ENCODE assay signal across 13 mouse cellular contexts in the genomic region with DNA sequence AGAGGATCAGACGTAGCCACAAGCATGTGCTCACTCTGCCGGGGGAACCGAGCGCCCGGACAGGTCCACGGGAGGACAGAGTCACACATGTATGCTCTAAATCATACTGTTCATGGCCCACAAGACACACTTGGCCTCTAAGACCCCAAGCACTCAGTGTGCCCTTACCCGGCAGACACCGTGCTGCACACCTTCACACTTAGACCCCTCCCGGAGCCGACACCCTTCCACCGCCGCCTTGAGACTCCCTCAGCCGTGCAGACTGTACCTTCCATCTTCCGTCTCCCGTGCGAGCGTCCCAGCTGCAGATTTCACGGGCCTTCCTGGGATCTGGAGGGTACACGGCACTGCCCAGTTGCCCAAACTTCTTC. TPM values are rescaled to one million over a fixed set of nuclear protein-coding genes. Genes with fewer than 3 reads are reported as not detected.
DNase-seq lines count a peak whose midpoint lies in the region; ATAC-seq and TF ChIP-seq lines count a peak whose summit lies in the region.
"Had no signal": no experiment of that assay in that cellular context is flagged by ENCODE, and none has a peak within 500 bp of the region (broad histone marks: within the 10 kb centered on the region; RNA-seq: fewer than 3 reads in every experiment).

No protein-coding gene starts in this region.

- no peak for ATAC-seq in intestine, embryonic 14.5 days (replicated peaks; ENCODE audit: low FRiP score, low TSS enrichment, low read depth)
- ATAC-seq in intestine, postnatal 0 days = no peak
- ATAC-seq in embryonic facial prominence, embryonic 15.5 days (ENCODE audit: insufficient number of reproducible peaks, low FRiP score, low TSS enrichment, low read depth) = no peak
- ATAC-seq in limb, embryonic 14.5 days (ENCODE audit: low FRiP score, low read depth) = 0 out of 2 replicates have a peak, but pooled peaks have one; percentile 24
- no peak for ATAC-seq in liver, embryonic 11.5 days (replicated peaks; ENCODE audit: low FRiP score)
- ATAC-seq: Patski had no signal

- no peak overlapping the region for H3K27ac ChIP-seq in intestine, embryonic 14.5 days (ENCODE audit: low read depth)
- H3K27ac ChIP-seq in intestine, postnatal 0 days (ENCODE audit: low read depth, low read length) = no peak overlapping the region
- H3K27ac ChIP-seq in ES-E14 (ENCODE audit: insufficient read depth, low read depth, low read length, poor library complexity, severe bottlenecking) = no peak overlapping the region
- H3K27ac ChIP-seq in embryonic facial prominence, embryonic 15.5 days (replicated peaks) = peak overlapping the region; percentile 48; the same call in 1 of the 2 replicates
- H3K27ac ChIP-seq in limb, embryonic 14.5 days (replicated peaks; ENCODE audit: low read depth, low read length) = no peak overlapping the region
- H3K27ac ChIP-seq in liver, embryonic 11.5 days (ENCODE audit: low read depth, low read length) = no peak overlapping the region
- H3K27ac ChIP-seq: hindbrain, postnatal 0 days; liver, embryonic 13.5 days had no signal

- in situ Hi-C loops in ES-E14 (cut with MboI; ENCODE audit: low sequenced_read_pairs in 2 of 2, unreplicated experiment in 2 of 2) = no loop called here

- no peak overlapping the region for H3K4me3 ChIP-seq in intestine, embryonic 14.5 days (ENCODE audit: low read depth, low read length)
- no peak overlapping the region for H3K4me3 ChIP-seq in intestine, postnatal 0 days (ENCODE audit: low read depth, low read length)
- no peak overlapping the region for H3K4me3 ChIP-seq in ES-E14 (ENCODE audit: insufficient read depth in 1 of 2, low read depth in 1 of 2, low read length in 2 of 2, poor library complexity in 1 of 2, severe bottlenecking in 1 of 2)
- 0 out of 2 replicates have a peak overlapping the region, but pooled peaks have one; percentile 6 for H3K4me3 ChIP-seq in embryonic facial prominence, embryonic 15.5 days (replicated peaks)
- H3K4me3 ChIP-seq in limb, embryonic 14.5 days (replicated peaks; ENCODE audit: low read length) = no peak overlapping the region
- H3K4me3 ChIP-seq in liver, embryonic 11.5 days (ENCODE audit: low read depth, low read length) = no peak overlapping the region
- H3K4me3 ChIP-seq: liver, embryonic 13.5 days had no signal

- TF ChIP-seq CTCF in intestine, postnatal 0 days (IDR thresholded peaks at IDR 0.05; ENCODE audit: low read depth) = no peak

- no peak overlapping the region for H3K9ac ChIP-seq in intestine, embryonic 14.5 days (ENCODE audit: low read length)
- H3K9ac ChIP-seq in intestine, postnatal 0 days (ENCODE audit: low read depth, low read length) = no peak overlapping the region
- no peak overlapping the region for H3K9ac ChIP-seq in ES-E14 (ENCODE audit: insufficient read depth, low read depth, low read length, poor library complexity, severe bottlenecking)
- H3K9ac ChIP-seq in embryonic facial prominence, embryonic 15.5 days = no peak overlapping the region
- no peak overlapping the region for H3K9ac ChIP-seq in limb, embryonic 14.5 days (ENCODE audit: low read depth, low read length, severe bottlenecking)
- no peak overlapping the region for H3K9ac ChIP-seq in liver, embryonic 11.5 days (ENCODE audit: low read depth, low read length)
- H3K9ac ChIP-seq: liver, embryonic 13.5 days had no signal

- H3K9me3 ChIP-seq in intestine, embryonic 14.5 days (ENCODE audit: control insufficient read depth, low read length) = no peaks in the 10 kb centered on the region
- no peaks in the 10 kb centered on the region for H3K9me3 ChIP-seq in intestine, postnatal 0 days (ENCODE audit: control insufficient read depth)
- H3K9me3 ChIP-seq in ES-E14 (ENCODE audit: control insufficient read depth, insufficient read depth, low read depth, low read length) = no peaks in the 10 kb centered on the region
- no peaks in the 10 kb centered on the region for H3K9me3 ChIP-seq in embryonic facial prominence, embryonic 15.5 days (replicated peaks)
- H3K9me3 ChIP-seq in limb, embryonic 14.5 days (ENCODE audit: control insufficient read depth, low read length) = no peaks in the 10 kb centered on the region
- H3K9me3 ChIP-seq in liver, embryonic 11.5 days (ENCODE audit: control insufficient read depth, low read length) = no peaks in the 10 kb centered on the region
- H3K9me3 ChIP-seq: liver, embryonic 13.5 days had no signal

- no peak for TF ChIP-seq POLR2A in limb, embryonic 14.5 days (IDR thresholded peaks at IDR 0.05; ENCODE audit: borderline replicate concordance, extremely low read depth, insufficient read depth, insufficient read length)

- H3K4me1 ChIP-seq in intestine, embryonic 14.5 days (replicated peaks; ENCODE audit: control insufficient read depth, insufficient read depth, low read length) = peaks cover 3% of the 10 kb centered on the region; the same call in 1 of the 2 replicates
- H3K4me1 ChIP-seq in intestine, postnatal 0 days (replicated peaks; ENCODE audit: control insufficient read depth, insufficient read depth, low read length) = no peaks in the 10 kb centered on the region
- H3K4me1 ChIP-seq in ES-E14 (ENCODE audit: control insufficient read depth in 2 of 2, insufficient read depth in 2 of 2, low read length in 2 of 2, poor library complexity in 1 of 2) = no peaks in the 10 kb centered on the region
- H3K4me1 ChIP-seq in embryonic facial prominence, embryonic 15.5 days = peaks cover 27% of the 10 kb centered on the region
- peaks cover 6% of the 10 kb centered on the region; the same call in 1 of the 2 replicates for H3K4me1 ChIP-seq in limb, embryonic 14.5 days (ENCODE audit: control insufficient read depth, insufficient read depth, low read length)
- H3K4me1 ChIP-seq in liver, embryonic 11.5 days (replicated peaks; ENCODE audit: control insufficient read depth, insufficient read depth, low read length) = no peaks in the 10 kb centered on the region; the same call in 1 of the 2 replicates

- DNase-seq in intestine, embryonic 14.5 days (ENCODE audit: low spot score) = no peak
- DNase-seq in ES-E14 (ENCODE audit: low read depth, low spot score) = no peak
- no peak for DNase-seq in limb, embryonic 14.5 days (ENCODE audit: low spot score)
- DNase-seq in liver, embryonic 11.5 days (ENCODE audit: low spot score) = no peak
- DNase-seq in frontal cortex, postnatal 36 days (ENCODE audit: low spot score in 2 of 2) = no peak
- DNase-seq: liver, embryonic 13.5 days had no signal

- no peaks in the 10 kb centered on the region for H3K36me3 ChIP-seq in intestine, embryonic 14.5 days (ENCODE audit: control insufficient read depth, insufficient read depth, low read length)
- H3K36me3 ChIP-seq in intestine, postnatal 0 days (ENCODE audit: control insufficient read depth, insufficient read depth) = no peaks in the 10 kb centered on the region
- no peaks in the 10 kb centered on the region for H3K36me3 ChIP-seq in ES-E14 (ENCODE audit: control insufficient read depth, insufficient read depth, low read length, poor library complexity, severe bottlenecking)
- H3K36me3 ChIP-seq in embryonic facial prominence, embryonic 15.5 days = no peaks in the 10 kb centered on the region
- H3K36me3 ChIP-seq in limb, embryonic 14.5 days (ENCODE audit: control insufficient read depth, insufficient read depth, low read length) = no peaks in the 10 kb centered on the region
- no peaks in the 10 kb centered on the region for H3K36me3 ChIP-seq in liver, embryonic 11.5 days (ENCODE audit: control insufficient read depth, insufficient read depth, low read length)
- H3K36me3 ChIP-seq: liver, embryonic 13.5 days had no signal

- H3K4me2 ChIP-seq in intestine, embryonic 14.5 days (ENCODE audit: low read length) = peak overlapping the region; percentile 36; the same call in 1 of the 2 replicates
- H3K4me2 ChIP-seq in intestine, postnatal 0 days (replicated peaks; ENCODE audit: low read depth) = no peak overlapping the region
- no peak overlapping the region for H3K4me2 ChIP-seq in embryonic facial prominence, embryonic 15.5 days (replicated peaks)
- H3K4me2 ChIP-seq in limb, embryonic 14.5 days (replicated peaks; ENCODE audit: low read depth, low read length, severe bottlenecking) = no peak overlapping the region
- no peak overlapping the region for H3K4me2 ChIP-seq in liver, embryonic 11.5 days
- H3K4me2 ChIP-seq: liver, embryonic 13.5 days had no signal

- WGBS in intestine, embryonic 14.5 days = 49% methylated on average over 19 of the region's 19 CpGs
- WGBS in intestine, postnatal 0 days = 57% methylated on average over 19 of the region's 19 CpGs
- WGBS in embryonic facial prominence, embryonic 15.5 days = 62% methylated on average over 19 of the region's 19 CpGs
- 60% methylated on average over 19 of the region's 19 CpGs for WGBS in limb, embryonic 14.5 days
- WGBS in liver, embryonic 11.5 days = 76% methylated on average over 19 of the region's 19 CpGs

- no peaks in the 10 kb centered on the region for H3K27me3 ChIP-seq in intestine, embryonic 14.5 days (replicated peaks; ENCODE audit: control insufficient read depth, insufficient read depth, low read length)
- H3K27me3 ChIP-seq in intestine, postnatal 0 days (replicated peaks; ENCODE audit: control insufficient read depth, insufficient read depth, low read length) = no peaks in the 10 kb centered on the region
- peaks cover 5% of the 10 kb centered on the region; the same call in 1 of the 2 replicates for H3K27me3 ChIP-seq in embryonic facial prominence, embryonic 15.5 days
- no peaks in the 10 kb centered on the region for H3K27me3 ChIP-seq in limb, embryonic 14.5 days (ENCODE audit: control insufficient read depth, insufficient read depth, low read length)
- 0 out of 2 replicates have a peak, but pooled peaks cover 2% of the 10 kb centered on the region for H3K27me3 ChIP-seq in liver, embryonic 11.5 days (replicated peaks; ENCODE audit: control insufficient read depth, insufficient read depth, low read length)
- H3K27me3 ChIP-seq: CH12.LX; liver, embryonic 13.5 days had no signal

TF ChIP-seq in ES-E14, 5 proteins besides CTCF, POLR2A, EP300 and RAD21:
- TF ChIP-seq MAFK (IDR thresholded peaks at IDR 0.05; ENCODE audit: insufficient read depth, low read depth, low read length) (no peak), ZNF384 (IDR thresholded peaks at IDR 0.05; ENCODE audit: low read depth, low read length) (0 out of 2 replicates have a peak, but pooled peaks have one; percentile 1)

RNA-seq across cellular contexts. Expression of a gene that starts 0.4 kb away (rescaled TPM):
- polyA plus RNA-seq in intestine, embryonic 14.5 days (2014; fragmentation: Nextera tagmentation; extraction: Ambion mirVana) = 0.05 and 0.17 TPM in 2 replicates
- polyA plus RNA-seq in intestine, postnatal 0 days (2015; fragmentation: Nextera tagmentation; extraction: Ambion mirVana) = 0.14 and 0.38 TPM in 2 replicates
- 0.31 TPM in 1 of 2 replicates, not detected in the other for total RNA-seq in ES-E14 (2012; rRNA removed)
- polyA plus RNA-seq in embryonic facial prominence, embryonic 15.5 days (2015; fragmentation: Nextera tagmentation; extraction: Ambion mirVana) = 2.1 and 3.7 TPM in 2 replicates
- 1.2 and 1.4 TPM in 2 replicates for polyA plus RNA-seq in limb, embryonic 14.5 days (2012; rRNA removed)
- 0.69 and 1.1 TPM in 2 replicates for polyA plus RNA-seq in limb, embryonic 14.5 days (2014; fragmentation: Nextera tagmentation; extraction: Ambion mirVana)
- polyA plus RNA-seq in liver, embryonic 11.5 days (2014; fragmentation: Nextera tagmentation; extraction: Ambion mirVana) = not detected in 2 replicates
- total RNA-seq: granulocyte monocyte progenitor cell, adult 5-6 weeks had no signal
- polyA plus RNA-seq: midbrain, embryonic 16.5 days; Patski had no signal
